ENCODE assay signal across 16 mouse cellular contexts in the genomic region with DNA sequence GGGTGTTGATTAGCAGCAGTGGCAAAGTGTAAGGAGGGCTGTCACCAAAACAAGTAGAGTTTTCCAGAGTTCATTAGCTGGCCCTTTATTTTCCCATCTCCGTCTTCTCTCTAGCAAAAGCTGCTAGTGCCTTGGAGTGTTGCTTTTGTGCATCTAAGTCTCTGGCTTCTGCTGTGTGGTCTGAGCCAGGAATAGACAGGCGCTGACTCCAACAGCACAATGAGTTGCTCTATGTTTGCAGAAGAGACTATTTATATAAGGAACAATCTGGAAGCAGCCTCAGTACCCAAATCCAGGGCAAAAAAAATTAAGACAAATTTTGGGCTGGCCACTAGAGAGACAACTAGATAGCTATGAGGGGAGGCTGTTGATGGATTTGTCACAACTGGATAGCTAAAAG. TPM values are rescaled to one million over a fixed set of nuclear protein-coding genes. Genes with fewer than 3 reads are reported as not detected.
A peak's percentile ranks its signal among the peaks of the same experiment; 100 is the strongest.
DNase-seq lines count a peak whose midpoint lies in the region; TF ChIP-seq lines count a peak whose summit lies in the region.
"Had no signal": no experiment of that assay in that cellular context is flagged by ENCODE, and none has a peak within 500 bp of the region (broad histone marks: within the 10 kb centered on the region; RNA-seq: fewer than 3 reads in every experiment).

No protein-coding gene starts in this region.

- no peaks in the 10 kb centered on the region for H3K27me3 ChIP-seq in myocyte (ENCODE audit: control insufficient read depth, insufficient read depth, insufficient read length)
- H3K27me3 ChIP-seq: liver, embryonic 13.5 days had no signal

- TF ChIP-seq POLR2A in bone marrow macrophage, adult 2 months (IDR thresholded peaks at IDR 0.05; ENCODE audit: borderline replicate concordance, low read depth, low read length) = no peak
- no peak for TF ChIP-seq POLR2A in myocyte (IDR thresholded peaks at IDR 0.05; ENCODE audit: insufficient read length, low read depth)

- no peaks in the 10 kb centered on the region for H3K36me3 ChIP-seq in myocyte (ENCODE audit: control insufficient read depth, insufficient read depth)

- peak overlapping the region; percentile 3 for H3K4me2 ChIP-seq in myocyte (ENCODE audit: low read depth)
- H3K4me2 ChIP-seq: liver, embryonic 13.5 days had no signal

- H3K79me2 ChIP-seq in myocyte (ENCODE audit: control insufficient read depth, insufficient read depth) = peaks cover 48% of the 10 kb centered on the region

- TF ChIP-seq CTCF in bone marrow macrophage, adult 2 months (IDR thresholded peaks at IDR 0.05; ENCODE audit: low read depth, low read length) = no peak

- H3K4me3 ChIP-seq in bone marrow macrophage, adult 2 months (ENCODE audit: insufficient read depth, low read length) = no peak overlapping the region
- no peak overlapping the region for H3K4me3 ChIP-seq in myocyte
- H3K4me3 ChIP-seq: forebrain, embryonic 10.5 days; liver, embryonic 13.5 days had no signal

- peak; percentile 51 for DNase-seq in layer of hippocampus, adult 11-12 months (ENCODE audit: low spot score)
- no peak for DNase-seq in layer of hippocampus, postnatal 25 days (ENCODE audit: extremely low spot score in 1 of 2, low spot score in 1 of 2)
- DNase-seq in frontal cortex, postnatal 14 days (ENCODE audit: low spot score in 2 of 2) = peak; percentile 33 to 45
- no peak for DNase-seq in thymus, postnatal 25 days
- DNase-seq in embryo, embryonic 11 days = no peak
- DNase-seq: adrenal gland, adult 8-10 months; gastrocnemius, postnatal 10 days; heart, postnatal 14 days; kidney, adult 18-20 months; kidney, postnatal 25 days; liver, embryonic 13.5 days; lung, postnatal 14 days; thymus, adult 2 months had no signal

- peaks cover 30% of the 10 kb centered on the region for H3K4me1 ChIP-seq in bone marrow macrophage, adult 2 months (ENCODE audit: control insufficient read depth, insufficient read depth, low read length)
- H3K4me1 ChIP-seq: forebrain, embryonic 10.5 days; liver, embryonic 13.5 days had no signal

- H3ac ChIP-seq in myocyte (ENCODE audit: control insufficient read depth, insufficient read length) = no peak overlapping the region

- H3K27ac ChIP-seq in bone marrow macrophage, adult 2 months (ENCODE audit: insufficient read depth, low read depth, low read length) = peak overlapping the region; percentile 23; the same call in 1 of the 2 replicates
- H3K27ac ChIP-seq: forebrain, embryonic 10.5 days; liver, embryonic 13.5 days had no signal

TF ChIP-seq in myocyte, 11 proteins besides CTCF, POLR2A, EP300 and RAD21:
- no peak for TF ChIP-seq REST (IDR thresholded peaks at IDR 0.05; ENCODE audit: insufficient read depth, insufficient read length)
- no peak for TF ChIP-seq TCF12 (IDR thresholded peaks at IDR 0.05; ENCODE audit: insufficient read depth, poor library complexity, severe bottlenecking)
- no peak for TF ChIP-seq CEBPB (IDR thresholded peaks at IDR 0.05; ENCODE audit: insufficient read depth, poor library complexity, severe bottlenecking)
- no peak for TF ChIP-seq SRF (IDR thresholded peaks at IDR 0.05; ENCODE audit: control insufficient read depth, insufficient read length, low read depth)
- no peak for TF ChIP-seq MYOD1 (IDR thresholded peaks at IDR 0.05; ENCODE audit: control insufficient read depth in 1 of 3, insufficient read length in 2 of 3, low read depth in 2 of 3)
- no peak for TF ChIP-seq TCF3 (IDR thresholded peaks at IDR 0.05; ENCODE audit: insufficient read length, low read depth)
- TF ChIP-seq MAX (IDR thresholded peaks at IDR 0.05; ENCODE audit: low read depth) = no peak
- TF ChIP-seq MYOG (IDR thresholded peaks at IDR 0.05; ENCODE audit: control insufficient read depth in 1 of 3, insufficient read depth in 1 of 3, insufficient read length in 2 of 3, low read depth in 2 of 3) = no peak
- no peak for TF ChIP-seq POLR2AphosphoS2 (IDR thresholded peaks at IDR 0.05; ENCODE audit: insufficient read length, low read depth)
- TF ChIP-seq USF1 (IDR thresholded peaks at IDR 0.05; ENCODE audit: low read depth) = no peak
- TF ChIP-seq E2F4 (IDR thresholded peaks at IDR 0.05; ENCODE audit: insufficient read depth) = no peak

RNA-seq across cellular contexts. Expression of a gene that starts 45.4 kb away (rescaled TPM):
- total RNA-seq in layer of hippocampus, postnatal 25 days (2021) = 10 to 100 TPM; 80.3 to 82.7 TPM
- 42.7 and 46.1 TPM in 2 replicates for polyA plus RNA-seq in bone marrow macrophage, adult 2 months (2012; ENCODE audit: insufficient read depth, insufficient read length, missing spikeins)
- polyA plus RNA-seq in myocyte (2012; fragmentation: generic; extraction: Trizol) = 13.4 TPM

Comparison
In these comparisons a context has a peak if more than half of its experiments do, and no peak if none do; other contexts are left out.
1. DNase-seq: peak in layer of hippocampus, adult 11-12 months (single experiment) and frontal cortex, postnatal 14 days (2 of 2); none in layer of hippocampus, postnatal 25 days (0 of 2), thymus, postnatal 25 days (single experiment) and embryo, embryonic 11 days (single experiment).